Mouse (Mus musculus): Measurements from ENCODE around the gene Tmem120b. TPM values are rescaled to one million over a fixed set of nuclear protein-coding genes. Genes with fewer than 3 reads are reported as not detected.

Gene Tmem120b
- polyA plus RNA-seq, 1 experiment from 2014 or later = 17.4 TPM

GRCm38 (mm10) chr5:123140694-123141554 is 72.7 kb downstream of the Tmem120b start:
- H3K27ac ChIP-seq = peak overlapping the region; percentile 98
- ATAC-seq (ENCODE audit: low FRiP score, low read depth) = peak; percentile 46
- peak overlapping the region; percentile 99 for H3K4me3 ChIP-seq
- no peaks in the 10 kb centered on the region for H3K9me3 ChIP-seq
- peak overlapping the region; percentile 100 for H3K9ac ChIP-seq
- no peaks in the 10 kb centered on the region for H3K27me3 ChIP-seq (replicated peaks)
- H3K4me1 ChIP-seq = peaks cover 45% of the 10 kb centered on the region
- H3K36me3 ChIP-seq = peaks cover 3% of the 10 kb centered on the region
- peak overlapping the region; percentile 100 for H3K4me2 ChIP-seq (replicated peaks)
- WGBS = under 1% methylated on average over 31 of the region's 31 CpGs

GRCm38 (mm10) chr5:123141555-123142160 is 73.4 kb downstream of the Tmem120b start:
- H3K36me3 ChIP-seq = peaks cover 11% of the 10 kb centered on the region
- WGBS = 0% methylated on average over 35 of the region's 38 CpGs
- H3K4me3 ChIP-seq = peak overlapping the region; percentile 99
- peak; percentile 23 for ATAC-seq (ENCODE audit: low FRiP score, low read depth)
- H3K9me3 ChIP-seq = no peaks in the 10 kb centered on the region
- H3K4me2 ChIP-seq (replicated peaks) = peak overlapping the region; percentile 100
- peak overlapping the region; percentile 98 for H3K27ac ChIP-seq
- H3K4me1 ChIP-seq = peaks cover 45% of the 10 kb centered on the region
- H3K9ac ChIP-seq = peak overlapping the region; percentile 100
- no peaks in the 10 kb centered on the region for H3K27me3 ChIP-seq (replicated peaks)

- Histone ChIP-seq H3K36me3 (peaks cover 19% of the 10 kb centered on the region), H3K27ac (peak within 1 kb of the TSS; percentile 98), H3K27me3 (replicated peaks) (no peaks in the 10 kb centered on the region), H3K4me3 (peak within 1 kb of the TSS; percentile 99), H3K9me3 (no peaks in the 10 kb centered on the region), H3K4me1 (peaks cover 37% of the 10 kb centered on the region), H3K9ac (peak within 1 kb of the TSS; percentile 100), H3K4me2 (replicated peaks) (peak within 1 kb of the TSS; percentile 100)
- under 1% methylated on average over 73 of the region's 103 CpGs for WGBS
- ATAC-seq (ENCODE audit: low FRiP score, low read depth) = 0 out of 2 replicates have a peak, but pooled peaks have one; percentile 3
These were observed 74.2 kb downstream of the Tmem120b start, which contains the start of gene Setd1b for GRCm38 (mm10) chr5:123142161-123143157. Gene Setd1b, plus strand, starts transcription at chr5:123142193.

GRCm38 (mm10) chr5:123143251-123143970 is 75.2 kb downstream of the Tmem120b start:
- peak overlapping the region; percentile 99 for H3K4me3 ChIP-seq
- H3K36me3 ChIP-seq = peaks cover 28% of the 10 kb centered on the region
- peak overlapping the region; percentile 100 for H3K4me2 ChIP-seq (replicated peaks)
- peak overlapping the region; percentile 98; the same call in 1 of the 2 replicates for H3K27ac ChIP-seq
- 1% methylated on average over 24 of the region's 24 CpGs for WGBS
- H3K27me3 ChIP-seq (replicated peaks) = no peaks in the 10 kb centered on the region
- H3K4me1 ChIP-seq = peaks cover 38% of the 10 kb centered on the region
- H3K9me3 ChIP-seq = no peaks in the 10 kb centered on the region
- ATAC-seq (ENCODE audit: low FRiP score, low read depth) = no peak
- peak overlapping the region; percentile 100 for H3K9ac ChIP-seq

GRCm38 (mm10) chr5:123143971-123144745 is 75.9 kb downstream of the Tmem120b start:
- WGBS = 4% methylated on average over 17 of the region's 17 CpGs
- no peak for ATAC-seq (ENCODE audit: low FRiP score, low read depth)
- H3K27me3 ChIP-seq (replicated peaks) = no peaks in the 10 kb centered on the region
- no peak overlapping the region for H3K27ac ChIP-seq
- peak overlapping the region; percentile 100 for H3K9ac ChIP-seq
- H3K36me3 ChIP-seq = peaks cover 36% of the 10 kb centered on the region
- H3K4me2 ChIP-seq (replicated peaks) = peak overlapping the region; percentile 100
- H3K4me3 ChIP-seq = peak overlapping the region; percentile 99
- peaks cover 45% of the 10 kb centered on the region for H3K4me1 ChIP-seq
- no peaks in the 10 kb centered on the region for H3K9me3 ChIP-seq

GRCm38 (mm10) chr5:123144746-123145590 is 76.8 kb downstream of the Tmem120b start:
- no peaks in the 10 kb centered on the region for H3K9me3 ChIP-seq
- ATAC-seq (ENCODE audit: low FRiP score, low read depth) = no peak
- H3K9ac ChIP-seq = peak overlapping the region; percentile 100
- peak overlapping the region; percentile 99 for H3K4me3 ChIP-seq
- H3K27ac ChIP-seq = no peak overlapping the region
- WGBS = 42% methylated on average over 20 of the region's 20 CpGs
- peak overlapping the region; percentile 100 for H3K4me2 ChIP-seq (replicated peaks)
- peaks cover 36% of the 10 kb centered on the region for H3K36me3 ChIP-seq
- H3K27me3 ChIP-seq (replicated peaks) = no peaks in the 10 kb centered on the region
- H3K4me1 ChIP-seq = peaks cover 53% of the 10 kb centered on the region

- ATAC-seq (ENCODE audit: low FRiP score, low read depth) = no peak
- Histone ChIP-seq H3K4me2 (replicated peaks) (peak overlapping the region; percentile 100), H3K9me3 (no peaks in the 10 kb centered on the region), H3K9ac (0 out of 2 replicates have a peak overlapping the region, but pooled peaks have one; percentile 100), H3K4me1 (peaks cover 67% of the 10 kb centered on the region), H3K36me3 (peaks cover 47% of the 10 kb centered on the region), H3K4me3 (no peak overlapping the region), H3K27me3 (replicated peaks) (no peaks in the 10 kb centered on the region), H3K27ac (no peak overlapping the region)
- WGBS = 90% methylated on average over 11 of the region's 11 CpGs
These were observed 78.1 kb downstream of the Tmem120b start for GRCm38 (mm10) chr5:123146357-123146756.

- H3K4me1 ChIP-seq = peaks cover 69% of the 10 kb centered on the region
- ATAC-seq (ENCODE audit: low FRiP score, low read depth) = no peak
- no peak overlapping the region for H3K9ac ChIP-seq
- H3K4me2 ChIP-seq (replicated peaks) = no peak overlapping the region
- no peaks in the 10 kb centered on the region for H3K9me3 ChIP-seq
- H3K36me3 ChIP-seq = peaks cover 60% of the 10 kb centered on the region
- no peaks in the 10 kb centered on the region for H3K27me3 ChIP-seq (replicated peaks)
- no peak overlapping the region for H3K27ac ChIP-seq
- no peak overlapping the region for H3K4me3 ChIP-seq
- WGBS = 85% methylated on average over 17 of the region's 17 CpGs
These were observed 79.4 kb downstream of the Tmem120b start for GRCm38 (mm10) chr5:123147569-123147968.

- WGBS = 82% methylated on average over 25 of the region's 25 CpGs
- no peak overlapping the region for H3K4me3 ChIP-seq
- peaks cover 66% of the 10 kb centered on the region for H3K36me3 ChIP-seq
- H3K27ac ChIP-seq = no peak overlapping the region
- H3K9ac ChIP-seq = 0 out of 2 replicates have a peak overlapping the region, but pooled peaks have one; percentile 2
- H3K9me3 ChIP-seq = no peaks in the 10 kb centered on the region
- ATAC-seq (ENCODE audit: low FRiP score, low read depth) = no peak
- peak overlapping the region; percentile 59 for H3K4me2 ChIP-seq (replicated peaks)
- peaks cover 69% of the 10 kb centered on the region for H3K4me1 ChIP-seq
- no peaks in the 10 kb centered on the region for H3K27me3 ChIP-seq (replicated peaks)
These were observed 80.0 kb downstream of the Tmem120b start for GRCm38 (mm10) chr5:123148073-123148722.
